Mouse (Mus musculus) limb, embryonic 14.5 days (tissue): ENCODE results near the gene Bcap29. TPM values are rescaled to one million over a fixed set of nuclear protein-coding genes. Genes with fewer than 3 reads are reported as not detected.

Experiments
- ATAC-seq: fragments of 200-750 bp; cut with Nextera tagmentation; 2 replicates; pipeline ENCODE4 v1.8.0; 2017; ENCODE audit warnings: low read depth, moderate number of reproducible peaks, moderate TSS enrichment; ENCODE audit not compliant: low FRiP score
- DNase-seq: peaks from one replicate; pipeline ENCODE4 v3.0.0-alpha.2; 2015; ENCODE audit warnings: low spot score
- H3K27ac ChIP-seq: fragments of 300-500 bp; sonication (generic); replicated peaks from 2 replicates; pipeline ENCODE4 v1.5.1; 2014; ENCODE audit warnings: low read depth, mild to moderate bottlenecking, low read length, moderate library complexity, mixed read lengths
- H3K27me3 ChIP-seq: fragments of 300-500 bp; sonication (generic); 2 replicates; pipeline ENCODE4 v1.6.1; 2014; ENCODE audit warnings: low read length, mixed read lengths; ENCODE audit not compliant: control insufficient read depth, insufficient read depth
- H3K36me3 ChIP-seq: fragments of 300-500 bp; sonication (generic); 2 replicates; pipeline ENCODE4 v1.6.1; 2014; ENCODE audit warnings: mild to moderate bottlenecking, low read length, moderate library complexity, mixed read lengths; ENCODE audit not compliant: control insufficient read depth, insufficient read depth
- H3K4me1 ChIP-seq: fragments of 300-500 bp; sonication (generic); 2 replicates; pipeline ENCODE4 v1.6.1; 2014; ENCODE audit warnings: antibody characterized with exemption, low read length, mixed read lengths; ENCODE audit not compliant: control insufficient read depth, insufficient read depth
- H3K4me2 ChIP-seq: fragments of 300-500 bp; sonication (generic); replicated peaks from 2 replicates; pipeline ENCODE4 v1.6.1; 2014; ENCODE audit warnings: low read depth, mild to moderate bottlenecking, low read length, moderate library complexity; ENCODE audit not compliant: severe bottlenecking
- H3K4me3 ChIP-seq: fragments of 300-500 bp; sonication (generic); replicated peaks from 2 replicates; pipeline ENCODE4 v1.5.1; 2014; ENCODE audit warnings: low read length
- H3K9ac ChIP-seq: fragments of 300-500 bp; sonication (generic); 2 replicates; pipeline ENCODE4 v1.6.1; 2014; ENCODE audit warnings: mild to moderate bottlenecking, low read depth, low read length, moderate library complexity; ENCODE audit not compliant: severe bottlenecking
- H3K9me3 ChIP-seq: fragments of 300-500 bp; sonication (generic); 2 replicates; pipeline ENCODE4 v1.6.1; 2016; ENCODE audit warnings: low read length; ENCODE audit not compliant: control insufficient read depth
- POLR2A ChIP-seq: fragments of 200-500 bp; IDR thresholded peaks from 2 replicates; pipeline ENCODE4 v1.8.0; 2012; ENCODE audit warnings: inconsistent platforms, mild to moderate bottlenecking, moderate library complexity, borderline replicate concordance; ENCODE audit not compliant: insufficient read depth, insufficient read length; ENCODE audit errors: extremely low read depth
- WGBS: fragments of 180-500 bp; shearing (Covaris S2); extraction: QIAGEN DNeasy Blood & Tissue Kit; methylation state at CpG from one replicate; pipeline ENCODE4 v1.1.7; 2014; 5-methylcytosine and 5-hydroxymethylcytosine counted together
- polyA plus RNA-seq, 2 experiments: library from polyadenylated mRNA; depleted of rRNA in 1 of 2; stranded (reverse) in 1 of 2; unstranded in 1 of 2; fragments of >200 nt; fragmentation: Nextera tagmentation in 1 of 2; extraction: Ambion mirVana in 1 of 2; gene quantifications; 2 replicates each; pipeline versions ENCODE4 v1.2.1 to v1.2.3; 2012 to 2014

The Bcap29 gene
- polyA plus RNA-seq, 2 experiments, result 13.5 to 34.0 TPM

GRCm38 (mm10) chr12:31594296-31594695 is 40.2 kb downstream of the Bcap29 start:
- Histone ChIP-seq H3K4me3 (no peak overlapping the region), H3K4me2 (no peak overlapping the region), H3K27ac (no peak overlapping the region), H3K27me3 (no peaks in the 10 kb centered on the region), H3K4me1 (no peaks in the 10 kb centered on the region), H3K9ac (no peak overlapping the region), H3K9me3 (no peaks in the 10 kb centered on the region), H3K36me3 (peaks cover 14% of the 10 kb centered on the region; the same call in 1 of the 2 replicates)
- ATAC-seq (no peak), DNase-seq (no peak)
- 79% methylated on average over 3 of the region's 3 CpGs for WGBS
- TF ChIP-seq POLR2A, result no peak

- Histone ChIP-seq H3K27ac (no peak overlapping the region), H3K27me3 (no peaks in the 10 kb centered on the region), H3K9ac (no peak overlapping the region), H3K36me3 (peaks cover 13% of the 10 kb centered on the region; the same call in 1 of the 2 replicates), H3K4me3 (no peak overlapping the region), H3K4me1 (no peaks in the 10 kb centered on the region), H3K9me3 (no peaks in the 10 kb centered on the region), H3K4me2 (no peak overlapping the region)
- DNase-seq (no peak), ATAC-seq (no peak)
- 22% methylated on average over 3 of the region's 3 CpGs for WGBS
- TF ChIP-seq POLR2A, result no peak
Observed at GRCm38 (mm10) chr12:31592011-31592410, 42.4 kb downstream of the Bcap29 start.

GRCm38 (mm10) chr12:31583726-31584125 is 50.7 kb downstream of the Bcap29 start:
- Histone ChIP-seq H3K27ac (no peak overlapping the region), H3K4me2 (no peak overlapping the region), H3K27me3 (no peaks in the 10 kb centered on the region), H3K4me1 (no peaks in the 10 kb centered on the region), H3K4me3 (no peak overlapping the region), H3K9me3 (no peaks in the 10 kb centered on the region), H3K9ac (no peak overlapping the region), H3K36me3 (no peaks in the 10 kb centered on the region)
- 66% methylated on average over 2 of the region's 2 CpGs for WGBS
- ATAC-seq (no peak), DNase-seq (no peak)
- TF ChIP-seq POLR2A, result no peak

GRCm38 (mm10) chr12:31582081-31582480 is 52.4 kb downstream of the Bcap29 start:
- Histone ChIP-seq H3K4me2 (no peak overlapping the region), H3K4me1 (no peaks in the 10 kb centered on the region), H3K9me3 (no peaks in the 10 kb centered on the region), H3K27ac (no peak overlapping the region), H3K9ac (no peak overlapping the region), H3K36me3 (no peaks in the 10 kb centered on the region), H3K4me3 (no peak overlapping the region), H3K27me3 (no peaks in the 10 kb centered on the region)
- ATAC-seq (no peak), DNase-seq (no peak)
- WGBS, result 79% methylated on average over 5 of the region's 5 CpGs
- no peak for TF ChIP-seq POLR2A

GRCm38 (mm10) chr12:31581319-31581810 is 53.1 kb downstream of the Bcap29 start:
- no peak for TF ChIP-seq POLR2A
- no peak for DNase-seq
- Histone ChIP-seq H3K9me3 (no peaks in the 10 kb centered on the region), H3K36me3 (no peaks in the 10 kb centered on the region), H3K27me3 (no peaks in the 10 kb centered on the region), H3K27ac (no peak overlapping the region), H3K4me3 (no peak overlapping the region), H3K4me2 (no peak overlapping the region), H3K9ac (no peak overlapping the region), H3K4me1 (no peaks in the 10 kb centered on the region)
- ATAC-seq, result peak; percentile 30; the same call in 1 of the 2 replicates
- WGBS, result 74% methylated on average over 7 of the region's 7 CpGs
